Mouse (Mus musculus): Measurements from ENCODE around the gene Uspl1.
A peak's percentile ranks its signal among the peaks of the same experiment; 100 is the strongest.

Uspl1 gene

DNA sequence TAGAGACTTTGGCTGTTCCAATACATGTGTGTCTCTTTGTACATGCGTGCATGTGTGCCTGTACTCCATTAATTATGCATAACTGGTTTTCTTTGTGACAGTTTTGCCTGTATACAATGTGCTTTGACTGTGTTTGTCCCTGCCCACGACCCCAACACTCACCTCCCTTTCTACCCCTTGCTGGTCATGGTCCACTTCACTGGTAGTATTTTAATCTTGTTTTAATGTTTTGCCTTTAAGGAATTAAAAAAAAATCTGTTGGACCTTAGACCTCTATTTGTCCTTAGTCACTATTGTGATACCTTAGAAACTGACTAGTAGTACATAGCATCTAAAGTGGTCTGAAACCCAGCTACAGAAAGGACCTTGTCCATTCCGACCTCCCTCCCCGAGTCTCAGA lies 26.9 kb downstream of the Uspl1 start:
- no peak for DNase-seq (ENCODE audit: low read depth)

- no peak for DNase-seq (ENCODE audit: low read depth)
These were observed 28.7 kb downstream of the Uspl1 start for GRCm38 (mm10) chr5:149212806-149213205.

GRCm38 (mm10) chr5:149215540-149215939 lies 31.4 kb downstream of the Uspl1 start:
- DNase-seq (ENCODE audit: low read depth): no peak

DNA sequence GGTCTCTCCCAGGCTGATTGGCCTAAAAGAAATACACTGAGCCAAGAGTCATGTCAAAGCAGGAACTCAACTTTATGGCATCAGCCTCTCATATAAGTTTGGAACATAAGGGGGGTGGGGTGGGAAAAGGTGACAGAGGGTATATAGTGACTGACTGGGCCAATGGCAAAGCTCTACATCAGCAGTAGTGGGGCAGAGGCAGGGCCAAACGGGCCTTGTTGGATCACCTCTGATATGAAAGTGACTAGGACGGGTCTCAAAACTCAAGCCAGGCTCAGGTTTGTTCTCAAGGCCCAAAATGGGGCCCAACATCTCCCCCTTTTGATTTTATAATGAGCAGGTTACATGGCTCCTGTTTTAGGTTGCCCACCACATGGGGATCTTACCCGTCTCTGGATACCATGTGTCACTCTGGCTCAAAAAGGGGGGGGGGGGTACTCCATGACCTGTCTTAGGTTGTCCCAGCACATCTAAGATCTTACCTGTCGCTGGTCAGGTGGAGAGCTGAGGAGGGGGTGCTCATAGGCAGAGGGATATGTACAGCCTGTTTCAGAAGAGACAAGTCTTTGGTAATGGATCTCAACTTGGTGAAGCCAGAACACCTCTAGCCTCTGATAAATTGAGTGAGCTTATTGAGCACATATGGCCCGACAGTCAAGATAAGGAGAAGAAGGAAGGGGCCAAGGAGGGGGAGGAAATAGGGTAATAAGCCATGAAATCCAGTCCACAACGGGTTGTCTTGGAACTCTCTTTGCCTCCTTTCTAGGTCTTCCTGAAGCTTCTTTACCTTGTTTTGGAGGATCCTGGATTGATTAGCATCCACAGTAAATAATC lies 33.6 kb downstream of the Uspl1 start:
- no peak for DNase-seq (ENCODE audit: low read depth)

DNA sequence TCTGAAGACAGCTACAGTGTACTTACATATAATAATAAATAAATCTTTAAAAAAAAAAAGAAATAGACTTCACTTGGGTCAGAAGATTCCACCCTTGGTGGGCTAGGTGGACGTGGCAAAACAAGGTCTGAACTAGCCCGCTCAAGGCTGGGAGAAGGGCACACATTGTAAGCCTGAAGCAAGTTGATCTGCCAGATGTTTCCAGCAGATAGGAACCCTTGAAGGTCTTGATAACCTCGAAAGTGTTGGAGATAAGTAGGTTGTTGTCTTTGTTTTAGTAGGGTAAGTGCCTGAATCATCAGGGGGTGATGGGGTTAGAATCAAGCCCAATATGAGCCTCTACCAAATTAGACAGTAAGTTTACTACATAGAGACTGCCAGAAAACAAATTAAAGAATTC lies 35.3 kb downstream of the Uspl1 start:
- DNase-seq (ENCODE audit: low read depth): no peak

DNA sequence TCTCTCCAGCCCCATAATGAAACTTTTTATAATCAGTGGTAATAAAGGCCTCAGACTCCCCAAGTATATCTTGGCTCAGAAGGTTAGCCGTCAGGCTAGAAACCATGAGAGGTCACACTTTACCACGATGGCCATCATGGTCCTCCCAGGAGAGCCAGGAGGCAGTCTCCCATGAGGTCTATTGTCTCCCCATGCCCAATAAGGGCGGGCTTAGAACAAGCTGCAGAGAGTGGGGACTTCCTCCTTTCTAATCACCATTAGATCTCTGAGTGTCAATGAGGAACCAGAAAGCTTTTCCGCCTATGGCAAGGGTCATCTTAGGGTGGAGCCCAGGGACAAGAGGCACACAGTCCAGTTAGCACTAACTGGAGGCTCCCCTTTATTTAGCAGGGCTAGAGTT lies 37.2 kb downstream of the Uspl1 start:
- DNase-seq (ENCODE audit: low read depth): no peak

GRCm38 (mm10) chr5:149224666-149225065 lies 40.5 kb downstream of the Uspl1 start:
- no peak for DNase-seq (ENCODE audit: low read depth)

DNA sequence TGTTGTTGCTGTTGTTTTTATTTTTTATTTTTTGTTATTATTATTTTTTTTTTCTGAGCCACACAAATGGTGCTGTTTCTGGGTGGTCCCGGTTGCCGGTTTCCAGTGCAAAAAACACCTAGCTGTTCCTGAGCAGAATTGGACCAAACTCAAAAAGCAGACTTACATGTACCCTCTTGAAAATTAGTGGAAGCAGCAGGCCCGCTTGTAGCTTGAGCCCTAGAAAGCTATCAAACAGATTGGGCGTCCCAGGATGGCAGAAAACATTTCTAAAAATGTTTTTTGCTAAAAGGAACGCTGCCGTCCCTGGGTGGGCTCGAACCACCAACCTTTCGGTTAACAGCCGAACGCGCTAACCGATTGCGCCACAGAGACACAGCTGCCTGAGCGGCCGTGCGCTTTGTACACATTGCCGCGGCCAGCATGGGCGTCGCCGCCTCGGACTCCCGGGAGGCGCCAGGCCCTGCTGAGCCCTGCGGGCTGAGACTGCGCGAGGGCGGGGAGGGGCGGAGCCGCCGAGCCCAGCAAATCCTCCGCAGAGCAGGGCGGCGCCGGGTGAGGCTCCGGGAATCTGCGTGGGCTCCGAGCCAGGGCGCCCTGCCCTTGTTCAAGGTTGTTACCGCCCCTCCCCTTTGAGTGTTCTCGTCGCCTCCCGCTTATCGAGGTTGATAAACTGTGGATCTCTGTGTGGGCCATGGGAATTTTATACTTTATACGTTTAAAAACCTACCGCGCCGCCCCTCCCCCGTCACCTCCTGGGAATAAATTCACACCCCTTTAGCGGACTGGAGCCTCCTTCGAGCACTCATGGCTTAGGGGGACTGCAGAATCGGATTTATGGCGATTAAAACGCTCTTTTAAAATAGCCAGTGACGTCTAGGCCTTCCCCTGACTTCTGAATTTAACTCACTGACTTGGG lies 44.8 kb downstream of the Uspl1 start:
- DNase-seq (ENCODE audit: low read depth): peak; percentile 99

- peak; percentile 38 for DNase-seq (ENCODE audit: low read depth)
These were observed 45.6 kb downstream of the Uspl1 start for GRCm38 (mm10) chr5:149229619-149230339.

DNA sequence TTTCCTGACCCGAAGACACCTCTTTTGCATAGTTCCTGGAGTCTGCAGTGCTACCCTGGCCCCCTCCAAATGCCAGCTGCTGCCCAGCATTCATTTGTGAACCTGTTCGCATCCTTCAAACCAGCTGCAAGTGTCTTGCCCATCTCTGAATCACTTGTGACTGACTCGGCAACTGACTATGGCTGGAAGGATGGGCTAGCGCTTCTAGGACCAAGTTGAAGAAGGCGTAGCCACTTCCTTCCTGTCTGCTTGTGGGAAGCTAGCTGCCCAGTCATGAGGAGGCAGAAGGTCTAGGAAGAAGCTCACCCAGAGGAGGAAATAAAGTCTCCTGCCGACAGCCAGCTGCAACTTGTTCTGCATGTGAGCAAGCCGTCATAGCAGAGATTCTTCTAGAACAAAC lies 50.9 kb downstream of the Uspl1 start:
- no peak for DNase-seq (ENCODE audit: low read depth)

GRCm38 (mm10) chr5:149237221-149237950 lies 53.2 kb downstream of the Uspl1 start:
- DNase-seq (ENCODE audit: low read depth): no peak

- peak; percentile 27 for DNase-seq (ENCODE audit: low read depth)
These were observed 58.3 kb downstream of the Uspl1 start for GRCm38 (mm10) chr5:149242467-149242866.

- DNase-seq (ENCODE audit: low read depth): no peak
These were observed 58.9 kb downstream of the Uspl1 start for GRCm38 (mm10) chr5:149243053-149243452.

DNA sequence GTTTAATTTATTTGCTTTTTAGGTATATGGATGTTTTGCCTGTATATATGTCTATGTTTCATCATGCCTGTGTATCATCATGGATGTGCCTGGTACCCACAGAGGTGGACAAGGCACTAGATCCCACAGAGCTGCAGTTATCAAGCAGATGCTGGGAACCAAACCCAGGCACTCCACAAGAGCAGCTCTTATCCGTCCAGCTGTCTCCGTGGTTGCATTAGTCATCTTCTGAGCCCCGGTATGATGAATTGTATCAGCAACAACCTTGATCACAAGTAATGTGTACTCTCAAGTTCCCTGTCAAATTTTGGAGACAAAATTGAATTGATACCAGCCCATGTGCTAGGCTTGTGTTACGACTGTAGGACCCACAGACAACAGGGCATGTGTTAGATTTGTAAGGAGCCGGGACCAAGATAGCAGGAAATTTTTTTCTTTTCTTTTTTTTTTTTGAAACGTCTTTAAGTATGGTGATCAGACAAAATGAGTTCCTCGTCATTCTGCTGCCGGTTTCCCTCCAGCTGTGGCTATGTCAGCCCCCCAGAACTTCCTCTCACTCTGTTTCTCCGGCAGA lies 61.3 kb downstream of the Uspl1 start:
- DNase-seq (ENCODE audit: low read depth): peak; percentile 63

GRCm38 (mm10) chr5:149245965-149246470 lies 61.9 kb downstream of the Uspl1 start:
- no peak for DNase-seq (ENCODE audit: low read depth)

GRCm38 (mm10) chr5:149247047-149247904 lies 63.1 kb downstream of the Uspl1 start:
- peak; percentile 38 for DNase-seq (ENCODE audit: low read depth)

- peak; percentile 35 for DNase-seq (ENCODE audit: low read depth)
These were observed 68.2 kb downstream of the Uspl1 start for GRCm38 (mm10) chr5:149252303-149252702.

GRCm38 (mm10) chr5:149253491-149253890 lies 69.3 kb downstream of the Uspl1 start:
- DNase-seq (ENCODE audit: low read depth): no peak

- DNase-seq (ENCODE audit: low read depth): no peak
These were observed 71.4 kb downstream of the Uspl1 start for GRCm38 (mm10) chr5:149255522-149255921.

Data from NIH3T3 (cell line).